Comparison of ENCODE assay signal across 13 mouse cellular contexts in the genomic region with DNA sequence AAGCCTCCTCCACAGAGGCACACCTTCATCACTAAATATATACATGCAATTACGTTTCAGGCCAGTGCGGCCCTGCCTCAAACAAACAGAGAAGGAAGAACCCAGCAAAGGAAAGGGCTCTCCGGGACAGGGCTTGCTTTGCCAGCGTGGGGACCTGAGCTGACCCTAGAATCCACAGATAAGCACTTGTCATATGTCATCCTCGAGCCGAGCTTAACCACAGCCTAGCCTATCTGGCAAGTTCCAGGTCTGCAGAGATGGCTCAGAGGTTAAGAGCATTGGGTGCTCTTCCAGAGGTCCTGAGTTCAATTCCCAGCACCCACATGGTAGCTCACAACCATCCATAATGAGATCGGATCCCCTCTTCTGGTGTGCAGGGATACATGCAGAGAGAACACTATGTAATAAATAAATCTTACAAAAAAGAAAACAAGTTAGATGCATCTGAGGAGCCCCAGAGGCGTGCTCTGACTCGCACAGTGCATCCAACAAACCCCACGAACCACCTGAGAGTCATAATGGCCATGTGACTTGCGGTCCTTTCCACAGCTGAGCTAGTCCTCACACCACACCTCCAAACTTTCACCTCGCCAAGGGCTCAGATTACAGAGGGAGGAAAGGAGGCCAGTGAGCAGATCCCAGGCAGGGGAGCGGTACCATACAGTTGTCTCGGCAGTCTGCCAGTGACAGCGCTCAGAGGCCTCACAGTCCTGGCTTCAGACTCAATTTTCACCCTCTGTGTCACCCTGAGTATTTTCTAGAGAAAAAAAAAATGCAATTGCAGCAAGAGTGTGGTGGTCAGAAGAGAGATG. TPM values are rescaled to one million over a fixed set of nuclear protein-coding genes. Genes with fewer than 3 reads are reported as not detected.
A peak's percentile ranks its signal among the peaks of the same experiment; 100 is the strongest.
DNase-seq lines count a peak whose midpoint lies in the region; ATAC-seq and TF ChIP-seq lines count a peak whose summit lies in the region.
"Had no signal": no experiment of that assay in that cellular context is flagged by ENCODE, and none has a peak within 500 bp of the region (broad histone marks: within the 10 kb centered on the region; RNA-seq: fewer than 3 reads in every experiment).

No protein-coding gene starts in this region.

- H3K4me2 ChIP-seq in kidney, postnatal 0 days (ENCODE audit: low read length) = no peak overlapping the region
- no peak overlapping the region for H3K4me2 ChIP-seq in heart, embryonic 12.5 days
- H3K4me2 ChIP-seq: intestine, embryonic 15.5 days; neural tube, embryonic 12.5 days had no signal

- H3K36me3 ChIP-seq in kidney, postnatal 0 days (ENCODE audit: insufficient read depth, low read length) = peaks cover 55% of the 10 kb centered on the region
- peaks cover 89% of the 10 kb centered on the region for H3K36me3 ChIP-seq in heart, embryonic 12.5 days

- H3K4me3 ChIP-seq in kidney, postnatal 0 days (replicated peaks; ENCODE audit: low read depth, low read length) = no peak overlapping the region
- no peak overlapping the region for H3K4me3 ChIP-seq in heart, embryonic 12.5 days
- H3K4me3 ChIP-seq: intestine, embryonic 15.5 days; left cerebral cortex, adult 2 months; neural tube, embryonic 12.5 days had no signal

- H3K4me1 ChIP-seq in kidney, postnatal 0 days (replicated peaks; ENCODE audit: insufficient read depth, low read length) = no peaks in the 10 kb centered on the region
- peaks cover 14% of the 10 kb centered on the region for H3K4me1 ChIP-seq in heart, embryonic 12.5 days (replicated peaks)
- H3K4me1 ChIP-seq: intestine, embryonic 15.5 days; neural tube, embryonic 12.5 days had no signal

- no peak overlapping the region for H3K27ac ChIP-seq in kidney, postnatal 0 days
- H3K27ac ChIP-seq in heart, embryonic 12.5 days (ENCODE audit: poor library complexity, severe bottlenecking) = peak overlapping the region; percentile 81
- H3K27ac ChIP-seq: intestine, embryonic 15.5 days; left cerebral cortex, adult 2 months; neural tube, embryonic 12.5 days had no signal

- ATAC-seq in kidney, postnatal 0 days (replicated peaks; ENCODE audit: low FRiP score, low read depth) = peak; percentile 18; the same call in 1 of the 2 replicates
- peak; percentile 50; the same call in 1 of the 2 replicates for ATAC-seq in common myeloid progenitor, adult 5-6 weeks (replicated peaks; ENCODE audit: low read depth, poor library complexity, severe bottlenecking)
- ATAC-seq in heart, embryonic 12.5 days (ENCODE audit: insufficient number of reproducible peaks, low FRiP score) = peak; percentile 70
- ATAC-seq in megakaryocyte progenitor cell, adult 5-6 weeks (replicated peaks; ENCODE audit: poor library complexity) = peak; percentile 77
- ATAC-seq: intestine, embryonic 15.5 days had no signal

- DNase-seq in kidney, postnatal 0 days (ENCODE audit: low spot score) = no peak
- no peak for DNase-seq in kidney, adult 8-10 months
- no peak for DNase-seq in testis, postnatal 14 days (ENCODE audit: low spot score)
- DNase-seq in layer of hippocampus, postnatal 36 days = no peak
- DNase-seq in layer of hippocampus, postnatal 10 days (ENCODE audit: low spot score in 2 of 2) = no peak
- DNase-seq: spleen, adult 18-20 months; thymus, postnatal 36 days had no signal

- no peaks in the 10 kb centered on the region for H3K9me3 ChIP-seq in kidney, postnatal 0 days (replicated peaks; ENCODE audit: low read length)
- H3K9me3 ChIP-seq in heart, embryonic 12.5 days (replicated peaks) = 0 out of 2 replicates have a peak, but pooled peaks cover 1% of the 10 kb centered on the region
- H3K9me3 ChIP-seq: intestine, embryonic 15.5 days; neural tube, embryonic 12.5 days had no signal

- no peak overlapping the region for H3K9ac ChIP-seq in kidney, postnatal 0 days (ENCODE audit: low read depth, low read length)
- H3K9ac ChIP-seq in heart, embryonic 12.5 days = no peak overlapping the region
- H3K9ac ChIP-seq: intestine, embryonic 15.5 days; neural tube, embryonic 12.5 days had no signal

- H3K27me3 ChIP-seq in kidney, postnatal 0 days (ENCODE audit: insufficient read depth, low read length) = no peaks in the 10 kb centered on the region
- H3K27me3 ChIP-seq in heart, embryonic 12.5 days (replicated peaks) = no peaks in the 10 kb centered on the region
- H3K27me3 ChIP-seq: intestine, embryonic 15.5 days; neural tube, embryonic 12.5 days had no signal

- WGBS in kidney, postnatal 0 days = 59% methylated on average over 15 of the region's 15 CpGs
- 57% methylated on average over 15 of the region's 15 CpGs for WGBS in heart, embryonic 12.5 days

- no peak for TF ChIP-seq CTCF in kidney, postnatal 0 days (IDR thresholded peaks at IDR 0.05; ENCODE audit: low read depth)

RNA-seq across cellular contexts. Expression of a gene that starts 16.7 kb away (rescaled TPM):
- polyA plus RNA-seq in kidney, postnatal 0 days (2015; fragmentation: Nextera tagmentation; extraction: Ambion mirVana) = 10.1 and 10.3 TPM in 2 replicates
- 1.3 and 1.4 TPM in 2 replicates for total RNA-seq in common myeloid progenitor, adult 5-6 weeks (2017)
- 18.9 and 19.9 TPM in 2 replicates for polyA plus RNA-seq in heart, embryonic 12.5 days (2016; fragmentation: Nextera tagmentation; extraction: Ambion mirVana)
- total RNA-seq in megakaryocyte progenitor cell, adult 5-6 weeks (2015) = 0.72 and 1.2 TPM in 2 replicates
- total RNA-seq in megakaryocyte progenitor cell, adult 5-6 weeks (2017) = 0.71 and 1.2 TPM in 2 replicates
- 1 to 10 TPM; 6.3 to 7.0 TPM for total RNA-seq in layer of hippocampus, postnatal 36 days (2021)
- total RNA-seq in layer of hippocampus, postnatal 10 days (2021) = 1 to 10 TPM; 7.5 to 7.8 TPM

RNA-seq across cellular contexts. Expression of a gene that starts 21.8 kb away (rescaled TPM):
- polyA plus RNA-seq in kidney, postnatal 0 days (2015; fragmentation: Nextera tagmentation; extraction: Ambion mirVana) = 55.1 and 61.1 TPM in 2 replicates
- total RNA-seq in common myeloid progenitor, adult 5-6 weeks (2017) = 120 and 131 TPM in 2 replicates
- polyA plus RNA-seq in heart, embryonic 12.5 days (2016; fragmentation: Nextera tagmentation; extraction: Ambion mirVana) = 84.5 and 86.8 TPM in 2 replicates
- 43.2 and 50.1 TPM in 2 replicates for total RNA-seq in megakaryocyte progenitor cell, adult 5-6 weeks (2015)
- total RNA-seq in megakaryocyte progenitor cell, adult 5-6 weeks (2017) = 128 and 151 TPM in 2 replicates
- total RNA-seq in layer of hippocampus, postnatal 36 days (2021) = 1 to 10 TPM; 1.4 to 2.1 TPM
- total RNA-seq in layer of hippocampus, postnatal 10 days (2021) = 1 to 10 TPM; 4.6 to 6.4 TPM

RNA-seq across cellular contexts. Expression of a gene that starts 53.4 kb away (rescaled TPM):
- 5.6 and 6.1 TPM in 2 replicates for polyA plus RNA-seq in kidney, postnatal 0 days (2015; fragmentation: Nextera tagmentation; extraction: Ambion mirVana)
- total RNA-seq in common myeloid progenitor, adult 5-6 weeks (2017) = not detected in 2 replicates
- 1.7 and 1.9 TPM in 2 replicates for polyA plus RNA-seq in heart, embryonic 12.5 days (2016; fragmentation: Nextera tagmentation; extraction: Ambion mirVana)
- 0.22 and 1.8 TPM in 2 replicates for total RNA-seq in megakaryocyte progenitor cell, adult 5-6 weeks (2015)
- total RNA-seq in megakaryocyte progenitor cell, adult 5-6 weeks (2017) = 4.0 and 4.7 TPM in 2 replicates
- total RNA-seq in layer of hippocampus, postnatal 36 days (2021) = not detected
- total RNA-seq in layer of hippocampus, postnatal 10 days (2021) = not detected
- total RNA-seq: left cerebral cortex, adult 2 months had no signal

RNA-seq across cellular contexts. Expression of a gene that starts 58.6 kb away (rescaled TPM):
- 16.9 and 19.6 TPM in 2 replicates for polyA plus RNA-seq in kidney, postnatal 0 days (2015; fragmentation: Nextera tagmentation; extraction: Ambion mirVana)
- 18.4 and 19.0 TPM in 2 replicates for total RNA-seq in common myeloid progenitor, adult 5-6 weeks (2017)
- polyA plus RNA-seq in heart, embryonic 12.5 days (2016; fragmentation: Nextera tagmentation; extraction: Ambion mirVana) = 26.0 and 30.8 TPM in 2 replicates
- total RNA-seq in megakaryocyte progenitor cell, adult 5-6 weeks (2015) = 6.5 and 8.5 TPM in 2 replicates
- 14.0 and 14.4 TPM in 2 replicates for total RNA-seq in megakaryocyte progenitor cell, adult 5-6 weeks (2017)
- total RNA-seq in layer of hippocampus, postnatal 36 days (2021) = 10 to 100 TPM; 13.7 to 14.1 TPM
- 10 to 100 TPM; 17.2 to 21.3 TPM for total RNA-seq in layer of hippocampus, postnatal 10 days (2021)

Comparison
In these comparisons a context has a peak if more than half of its experiments do, and no peak if none do; other contexts are left out.
1. ATAC-seq: peak in every context shown above with its lines; median percentile 77 in megakaryocyte progenitor cell, adult 5-6 weeks; 70 in heart, embryonic 12.5 days; 50 in common myeloid progenitor, adult 5-6 weeks; 18 in kidney, postnatal 0 days.
2. RNA of a gene that starts 21.8 kb away (total RNA-seq): 43.2 to 151 TPM in megakaryocyte progenitor cell, adult 5-6 weeks and 120 to 131 TPM in common myeloid progenitor, adult 5-6 weeks; 4.6 to 6.4 TPM in layer of hippocampus, postnatal 10 days and 1.4 to 2.1 TPM in layer of hippocampus, postnatal 36 days; every median in the first group is over 4 times any median in the second.